10 mouse cellular contexts compared by ENCODE assay signal in the genomic region with DNA sequence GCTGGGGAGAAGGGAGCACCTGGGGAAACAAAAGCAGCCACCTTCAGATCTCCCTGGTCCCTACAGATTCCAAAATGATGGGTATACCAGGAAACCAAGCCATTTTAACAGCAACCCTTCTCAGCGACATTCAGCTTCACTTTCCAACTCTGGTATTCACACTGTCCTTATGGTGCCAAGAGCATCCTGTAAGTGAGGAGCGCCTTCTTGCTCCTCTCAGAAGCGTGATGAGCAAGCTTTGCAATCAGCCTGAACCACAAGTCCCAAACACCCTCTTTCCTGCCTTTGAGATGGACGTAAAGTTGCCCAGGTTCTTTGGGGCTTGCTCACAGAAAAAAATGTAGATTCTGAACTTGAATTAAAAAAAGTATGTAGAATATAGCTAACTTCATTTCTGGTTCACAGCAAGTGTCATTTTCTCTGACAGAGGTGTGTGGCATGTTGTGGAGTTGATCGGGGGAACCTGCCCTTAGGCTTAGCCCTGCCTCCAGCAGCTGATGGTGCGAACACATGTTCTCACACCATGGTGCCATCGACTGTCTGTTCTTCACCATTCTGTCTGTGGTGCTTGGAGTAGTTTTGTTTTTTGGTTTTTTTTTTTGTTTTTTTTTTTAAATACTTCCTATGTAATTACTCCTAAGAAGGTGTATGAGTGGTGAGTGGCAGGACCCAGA.
DNase-seq lines count a peak whose midpoint lies in the region; ATAC-seq and TF ChIP-seq lines count a peak whose summit lies in the region.
"Had no signal": no experiment of that assay in that cellular context is flagged by ENCODE, and none has a peak within 500 bp of the region (broad histone marks: within the 10 kb centered on the region; RNA-seq: fewer than 3 reads in every experiment).

No protein-coding gene starts in this region.

- TF ChIP-seq CTCF in layer of hippocampus, adult 2 months (conservative IDR thresholded peaks at IDR 0.05), result no peak
- TF ChIP-seq CTCF in midbrain, postnatal 0 days (IDR thresholded peaks at IDR 0.05), result no peak

- WGBS in forebrain, embryonic 15.5 days, result 68% methylated on average over 7 of the region's 7 CpGs
- 79% methylated on average over 7 of the region's 7 CpGs for WGBS in midbrain, postnatal 0 days

- intact Hi-C loops in left cerebral cortex, postnatal 36 days (cut with DNase I), result no loop called here

- peak overlapping the region; percentile 38 for H3K4me2 ChIP-seq in forebrain, embryonic 15.5 days (replicated peaks)
- H3K4me2 ChIP-seq in midbrain, postnatal 0 days (ENCODE audit: low read depth, low read length, poor library complexity, severe bottlenecking), result no peak overlapping the region
- H3K4me2 ChIP-seq: heart, embryonic 13.5 days; lung, embryonic 15.5 days had no signal

- ATAC-seq in forebrain, embryonic 15.5 days (replicated peaks), result peak; percentile 29; the same call in 1 of the 2 replicates
- ATAC-seq in midbrain, postnatal 0 days (ENCODE audit: low FRiP score), result no peak

- no peak overlapping the region for H3K4me3 ChIP-seq in layer of hippocampus, adult 2 months
- no peak overlapping the region for H3K4me3 ChIP-seq in forebrain, embryonic 15.5 days
- no peak overlapping the region for H3K4me3 ChIP-seq in midbrain, postnatal 0 days (ENCODE audit: low read depth, low read length)
- H3K4me3 ChIP-seq: heart, embryonic 13.5 days; lung, embryonic 15.5 days had no signal

- H3K27ac ChIP-seq in layer of hippocampus, adult 2 months, result peak overlapping the region; percentile 75
- H3K27ac ChIP-seq in forebrain, embryonic 15.5 days (replicated peaks), result peak overlapping the region; percentile 76
- H3K27ac ChIP-seq in midbrain, postnatal 0 days (ENCODE audit: low read depth, low read length), result peak overlapping the region; percentile 4; the same call in 1 of the 2 replicates
- H3K27ac ChIP-seq: heart, embryonic 13.5 days had no signal

- no peaks in the 10 kb centered on the region for H3K27me3 ChIP-seq in forebrain, embryonic 15.5 days
- H3K27me3 ChIP-seq in midbrain, postnatal 0 days (ENCODE audit: insufficient read depth, low read length), result no peaks in the 10 kb centered on the region
- H3K27me3 ChIP-seq: heart, embryonic 13.5 days; lung, embryonic 15.5 days had no signal

- H3K9ac ChIP-seq in forebrain, embryonic 15.5 days (replicated peaks), result no peak overlapping the region
- H3K9ac ChIP-seq in midbrain, postnatal 0 days (replicated peaks; ENCODE audit: low read length, poor library complexity, severe bottlenecking), result no peak overlapping the region
- H3K9ac ChIP-seq: heart, embryonic 13.5 days; lung, embryonic 15.5 days had no signal

- no peaks in the 10 kb centered on the region for H3K9me3 ChIP-seq in forebrain, embryonic 15.5 days
- H3K9me3 ChIP-seq in midbrain, postnatal 0 days (ENCODE audit: low read length), result no peaks in the 10 kb centered on the region
- H3K9me3 ChIP-seq: heart, embryonic 13.5 days; lung, embryonic 15.5 days had no signal

- peaks cover 43% of the 10 kb centered on the region for H3K4me1 ChIP-seq in forebrain, embryonic 15.5 days
- H3K4me1 ChIP-seq in midbrain, postnatal 0 days (ENCODE audit: insufficient read depth, low read length), result no peaks in the 10 kb centered on the region; the same call in 1 of the 2 replicates

- peak; percentile 23 to 46 for DNase-seq in cerebellum, postnatal 25 days
- no peak for DNase-seq in cerebellum, postnatal 4 days (ENCODE audit: low spot score in 2 of 2)
- no peak for DNase-seq in layer of hippocampus, adult 2 months (ENCODE audit: low spot score in 2 of 2)
- no peak for DNase-seq in layer of hippocampus, postnatal 25 days (ENCODE audit: extremely low spot score in 1 of 2, low spot score in 1 of 2)
- no peak for DNase-seq in midbrain, postnatal 0 days (ENCODE audit: low spot score)
- DNase-seq in left cerebral cortex, postnatal 36 days (ENCODE audit: low spot score in 2 of 2), result no peak
- DNase-seq in T-cell, adult 2 months (ENCODE audit: low spot score), result no peak

- no peaks in the 10 kb centered on the region for H3K36me3 ChIP-seq in forebrain, embryonic 15.5 days
- no peaks in the 10 kb centered on the region for H3K36me3 ChIP-seq in midbrain, postnatal 0 days (ENCODE audit: insufficient read depth, low read length)
- H3K36me3 ChIP-seq: heart, embryonic 13.5 days; lung, embryonic 15.5 days had no signal

Comparison
In these comparisons a context has a peak if more than half of its experiments do, and no peak if none do; other contexts are left out.
1. DNase-seq: peak in cerebellum, postnatal 25 days (2 of 2); none in cerebellum, postnatal 4 days (0 of 2), layer of hippocampus, adult 2 months (0 of 2), layer of hippocampus, postnatal 25 days (0 of 2), midbrain, postnatal 0 days (single experiment), left cerebral cortex, postnatal 36 days (0 of 2) and T-cell, adult 2 months (single experiment).
2. H3K27ac ChIP-seq: peak in every context shown above with its lines; median percentile 76 in forebrain, embryonic 15.5 days; 75 in layer of hippocampus, adult 2 months; 4 in midbrain, postnatal 0 days.